Mouse (Mus musculus) heart, postnatal 4 days (tissue): ENCODE data around the gene Olfr559. TPM values are rescaled to one million over a fixed set of nuclear protein-coding genes. Genes with fewer than 3 reads are reported as not detected.

ENCODE experiments used
- DNase-seq: peaks from one replicate; pipeline ENCODE4 v3.0.0; 2021
- total RNA-seq, 2 experiments: library from RNA; stranded (reverse); gene quantifications; 2 replicates each; pipeline ENCODE4 v1.2.3; 2021

Gene Olfr559
- not detected for total RNA-seq

DNA sequence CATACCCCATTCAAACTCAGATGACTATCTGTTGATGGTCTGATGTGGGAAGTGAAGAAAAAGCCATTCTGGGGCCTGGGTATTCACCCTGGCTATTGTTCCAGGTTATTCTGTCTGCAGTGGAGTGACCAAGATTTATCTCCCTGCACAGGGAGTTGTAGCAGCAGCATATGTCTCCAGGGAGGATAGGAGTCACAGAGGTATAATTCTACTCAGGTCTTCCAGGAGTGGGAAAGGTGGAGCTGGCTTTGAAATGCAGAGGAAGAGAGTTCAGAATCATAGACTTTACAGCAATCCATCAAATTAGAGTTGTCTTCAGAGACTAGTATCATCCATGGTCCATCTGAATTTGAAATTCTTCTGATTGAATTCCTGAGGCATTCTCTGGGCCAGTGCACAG lies at the start of gene Olfr559:
TSS of gene Olfr559 (minus strand) at position 101 of the 400 bp plus-strand sequence.
- no peak for DNase-seq

- DNase-seq: no peak
Observed at GRCm38 (mm10) chr7:102770921-102771320, 43.6 kb upstream of the Olfr559 start, which contains the start of gene Olfr561. Olfr561 (plus strand) TSS chr7:102771221.

DNA sequence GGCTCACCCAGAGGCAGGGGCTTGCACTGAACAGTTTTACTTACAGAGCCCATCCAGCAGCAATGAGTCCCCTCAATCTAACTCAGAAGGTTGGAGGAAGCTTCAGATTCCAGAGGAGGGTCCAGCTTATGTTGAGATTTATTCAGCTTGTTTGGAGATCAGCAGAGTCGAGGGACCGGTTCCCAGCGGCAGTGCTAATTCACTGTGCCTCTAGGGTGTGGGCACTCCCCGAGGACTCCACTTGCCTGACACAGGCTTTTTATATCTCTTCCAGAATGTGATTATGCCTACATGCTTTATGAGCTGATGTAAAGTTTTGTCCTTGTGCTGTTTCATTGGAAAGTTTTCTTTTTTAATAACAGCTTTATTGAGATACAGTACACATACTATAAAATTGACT lies 32.0 kb upstream of the Olfr559 start, which contains the start of the genes Olfr560 and Olfr78:
TSS of gene Olfr560 (minus strand) at position 101 of the 400 bp plus-strand sequence.
TSS of gene Olfr78 (minus strand) at position 206 of the 400 bp plus-strand sequence.
- no peak for DNase-seq

- peak; percentile 12 for DNase-seq
Observed at GRCm38 (mm10) chr7:102752086-102752485, 24.8 kb upstream of the Olfr559 start.

GRCm38 (mm10) chr7:102737705-102738104 lies 10.4 kb upstream of the Olfr559 start:
- DNase-seq: no peak

GRCm38 (mm10) chr7:102733793-102734192 lies 6.5 kb upstream of the Olfr559 start:
- DNase-seq: no peak

- no peak for DNase-seq
Observed at GRCm38 (mm10) chr7:102718970-102719369, 8.3 kb downstream of the Olfr559 start, which contains the start of gene Olfr33. Olfr33 (minus strand) TSS chr7:102719070.

DNA sequence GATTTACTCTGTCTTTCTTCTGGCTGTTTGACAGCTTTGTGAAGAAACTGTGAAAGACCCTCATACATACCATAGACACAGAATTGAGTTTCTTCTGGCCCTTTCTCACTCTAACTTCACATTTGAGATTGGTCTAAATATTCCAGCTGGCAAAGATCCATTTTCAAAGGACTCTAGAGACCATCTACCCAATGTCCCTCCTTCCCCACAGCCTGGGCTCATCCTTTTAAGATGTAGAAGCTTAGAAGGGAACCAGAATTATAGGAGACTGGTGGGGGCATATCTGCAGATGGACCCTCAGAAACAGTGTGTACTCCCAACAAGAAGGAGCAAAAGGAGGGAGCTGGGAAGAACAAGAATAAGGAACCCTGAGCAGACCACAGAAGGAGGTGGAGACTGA lies 25.4 kb downstream of the Olfr559 start, which contains the start of gene Olfr558:
TSS of gene Olfr558 (plus strand) at position 301 of the 400 bp plus-strand sequence.
- DNase-seq: no peak

DNA sequence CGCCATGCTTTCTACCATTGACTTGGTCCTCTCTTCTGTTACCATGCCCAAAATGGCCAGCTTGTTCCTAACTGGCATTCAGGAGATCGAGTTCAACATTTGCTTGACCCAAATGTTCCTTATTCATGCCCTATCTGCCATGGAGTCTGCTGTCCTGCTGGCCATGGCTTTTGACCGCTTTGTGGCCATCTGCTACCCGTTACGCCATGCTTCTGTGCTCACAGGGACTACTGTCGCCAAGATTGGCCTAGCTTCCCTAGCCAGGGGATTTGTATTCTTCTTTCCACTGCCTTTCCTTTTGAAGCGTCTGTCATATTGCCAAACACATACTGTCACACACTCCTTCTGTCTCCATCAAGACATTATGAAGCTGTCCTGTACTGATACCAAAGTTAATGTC lies 28.8 kb downstream of the Olfr559 start:
- DNase-seq: no peak

- peak; percentile 57 for DNase-seq
Observed at GRCm38 (mm10) chr7:102695358-102696125, 31.7 kb downstream of the Olfr559 start, which contains the start of gene Olfr557. Olfr557 (plus strand) TSS chr7:102695910.

- DNase-seq: peak; percentile 90
Observed at GRCm38 (mm10) chr7:102686944-102687501, 40.3 kb downstream of the Olfr559 start, which contains the start of gene Trim68. Trim68 (minus strand) TSS chr7:102687327.

DNA sequence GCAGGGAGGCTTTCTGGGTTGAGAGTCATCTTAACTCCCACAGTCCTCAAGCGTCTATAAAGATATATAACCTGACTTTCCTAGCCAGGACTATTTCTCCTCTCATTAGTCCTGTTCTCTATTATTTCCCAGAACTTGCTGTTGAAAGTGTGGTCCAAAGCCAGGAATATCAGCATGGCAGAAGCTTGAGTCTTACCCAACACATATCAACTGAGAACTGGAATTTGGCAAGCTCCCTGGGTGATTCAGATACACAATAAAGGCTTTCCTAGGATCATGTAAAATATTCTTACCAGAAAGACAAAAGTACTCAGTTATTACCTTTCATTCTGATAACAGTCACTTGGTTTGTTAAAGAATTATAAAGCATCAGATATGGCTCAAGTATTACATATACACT lies 45.4 kb downstream of the Olfr559 start:
- DNase-seq: no peak

DNA sequence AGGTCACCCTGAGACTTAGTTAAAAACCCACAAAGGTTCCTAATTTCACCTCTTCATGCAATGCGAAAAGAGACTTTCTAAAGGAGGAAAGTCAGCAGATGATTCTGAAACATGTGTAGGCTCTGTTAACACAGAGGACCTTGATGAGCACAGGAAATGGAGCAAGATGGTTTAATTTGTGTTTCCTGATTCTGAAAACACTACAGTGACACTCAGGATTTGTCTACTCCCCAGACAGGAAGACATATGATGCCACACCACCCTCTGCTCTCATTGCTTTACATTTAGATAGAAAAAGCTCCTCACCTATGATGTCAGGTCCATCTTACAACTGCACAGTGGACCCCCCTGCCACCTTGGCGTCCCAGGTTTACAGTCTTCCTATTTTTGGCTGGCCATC lies 51.1 kb downstream of the Olfr559 start:
- no peak for DNase-seq

Other genes with a start within 250 kb of the Olfr559 start
- not detected for gene Olfr543, start 245.8 kb downstream of the Olfr559 start, total RNA-seq
- not detected for gene Olfr544, start 239.2 kb downstream of the Olfr559 start, total RNA-seq
- not detected for gene Olfr545, start 227.9 kb downstream of the Olfr559 start, total RNA-seq
- not detected for gene Olfr547, start 192.7 kb downstream of the Olfr559 start, total RNA-seq
- not detected for gene Olfr548-ps1, start 186.6 kb downstream of the Olfr559 start, total RNA-seq
- not detected for gene Olfr549, start 177.6 kb downstream of the Olfr559 start, total RNA-seq
- gene Trim21, start 162.0 kb downstream of the Olfr559 start, total RNA-seq: 1 to 10 TPM; 4.4 to 4.9 TPM
- not detected for gene Olfr550, start 156.0 kb downstream of the Olfr559 start, total RNA-seq
- gene Olfr551, start 135.6 kb downstream of the Olfr559 start, total RNA-seq: not detected
- under 1 TPM in 1 of 2 experiments, not detected in 1; 0.07 TPM for gene Olfr552, start 129.7 kb downstream of the Olfr559 start, total RNA-seq
- gene Olfr553, start 109.3 kb downstream of the Olfr559 start, total RNA-seq: not detected
- not detected for gene Olfr554, start 89.1 kb downstream of the Olfr559 start, total RNA-seq
- gene Olfr555, start 68.7 kb downstream of the Olfr559 start, total RNA-seq: not detected
- not detected for gene Olfr556, start 62.6 kb downstream of the Olfr559 start, total RNA-seq
- 1 to 10 TPM; 8.3 to 9.6 TPM for gene Trim68, start 40.2 kb downstream of the Olfr559 start, total RNA-seq
- not detected for gene Olfr557, start 31.6 kb downstream of the Olfr559 start, total RNA-seq
- 1 to 10 TPM; 2.9 to 3.1 TPM for gene Olfr558, start 25.3 kb downstream of the Olfr559 start, total RNA-seq
- gene Olfr33, start 8.4 kb downstream of the Olfr559 start, total RNA-seq: not detected
- gene Olfr560, start 31.9 kb upstream of the Olfr559 start, total RNA-seq: under 1 TPM; 0.19 to 0.23 TPM
- 1 to 10 TPM; 1.1 to 1.4 TPM for gene Olfr78, start 32.0 kb upstream of the Olfr559 start, total RNA-seq
- gene Olfr561, start 43.7 kb upstream of the Olfr559 start, total RNA-seq: not detected
- not detected for gene Olfr564, start 76.0 kb upstream of the Olfr559 start, total RNA-seq
- not detected for gene Olfr566, start 131.3 kb upstream of the Olfr559 start, total RNA-seq
- gene Olfr568, start 149.6 kb upstream of the Olfr559 start, total RNA-seq: not detected
- gene Olfr569, start 163.4 kb upstream of the Olfr559 start, total RNA-seq: not detected
- not detected for gene Olfr570, start 167.1 kb upstream of the Olfr559 start, total RNA-seq
- gene Olfr571, start 190.0 kb upstream of the Olfr559 start, total RNA-seq: not detected
- gene Olfr572, start 196.9 kb upstream of the Olfr559 start, total RNA-seq: not detected
- not detected for gene Olfr573-ps1, start 215.1 kb upstream of the Olfr559 start, total RNA-seq
- gene Olfr574, start 221.0 kb upstream of the Olfr559 start, total RNA-seq: not detected
- not detected for gene Olfr575, start 231.3 kb upstream of the Olfr559 start, total RNA-seq
- not detected for gene Olfr576, start 235.2 kb upstream of the Olfr559 start, total RNA-seq
- gene Olfr577, start 248.5 kb upstream of the Olfr559 start, total RNA-seq: not detected